Mouse (Mus musculus) thymus, postnatal 0 days (tissue): ENCODE results near the gene Pigs. TPM values are rescaled to one million over a fixed set of nuclear protein-coding genes. Genes with fewer than 3 reads are reported as not detected.
A peak's percentile ranks its signal among the peaks of the same experiment; 100 is the strongest.

Source experiments
- DNase-seq: peaks from one replicate; pipeline ENCODE4 v3.0.0-alpha.2; 2015; ENCODE audit warnings: low spot score
- polyA plus RNA-seq: library from polyadenylated mRNA; unstranded; fragments of >200 nt; fragmentation: Nextera tagmentation; extraction: Ambion mirVana; gene quantifications from 2 replicates; pipeline ENCODE4 v1.2.1, GENCODE M21; 2015

Gene Pigs
- 43.9 and 47.9 TPM in 2 replicates for polyA plus RNA-seq

DNA sequence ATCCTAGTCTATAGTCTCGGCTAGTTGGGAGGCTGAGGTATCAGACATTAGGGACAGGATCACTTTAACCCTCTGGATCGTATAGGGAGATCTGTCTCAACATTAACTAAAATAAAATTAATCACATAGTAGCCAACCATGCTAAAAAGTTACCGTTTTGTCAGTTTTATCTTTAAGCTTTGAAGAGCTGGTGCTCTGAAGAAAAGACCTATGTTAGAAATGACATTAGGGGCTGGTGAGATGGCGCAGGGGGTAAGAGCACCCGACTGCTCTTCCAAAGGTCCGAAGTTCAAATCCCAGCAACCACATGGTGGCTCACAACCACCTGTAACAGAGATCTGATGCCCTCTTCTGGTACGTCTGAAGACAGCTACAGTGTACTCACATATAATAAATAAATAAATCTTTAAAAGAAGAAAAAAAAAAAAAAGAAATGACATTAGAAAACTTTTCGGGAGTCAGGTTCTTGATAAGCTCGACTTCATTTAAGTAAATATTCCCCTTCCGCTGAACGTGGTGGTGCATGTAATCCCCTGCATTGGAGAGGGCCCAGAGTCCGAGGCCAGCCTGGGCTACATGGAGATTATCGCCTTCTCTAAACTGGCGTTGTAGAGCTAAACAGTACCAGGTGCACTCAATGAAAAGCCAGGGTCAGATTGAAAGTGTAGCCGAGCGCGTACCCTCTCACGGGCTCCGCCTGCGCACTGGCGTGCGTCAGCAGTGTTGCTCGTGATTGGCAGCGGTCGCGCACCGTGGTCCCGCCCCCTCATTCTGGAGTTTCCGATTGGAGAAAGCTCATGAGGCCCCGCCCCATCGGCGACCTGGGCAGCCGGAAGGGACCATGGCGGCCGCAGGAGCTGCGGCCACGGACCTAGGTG lies at the start of gene Pigs:
Gene Pigs (plus strand): TSS at position 782 of the 878 bp plus-strand sequence.
- peak; percentile 92 for DNase-seq

GRCm38 (mm10) chr11:78278853-78279252 lies 49.4 kb upstream of the Pigs start:
- no peak for DNase-seq

- DNase-seq = no peak
Observed at GRCm38 (mm10) chr11:78279586-78279985, 48.6 kb upstream of the Pigs start.

DNA sequence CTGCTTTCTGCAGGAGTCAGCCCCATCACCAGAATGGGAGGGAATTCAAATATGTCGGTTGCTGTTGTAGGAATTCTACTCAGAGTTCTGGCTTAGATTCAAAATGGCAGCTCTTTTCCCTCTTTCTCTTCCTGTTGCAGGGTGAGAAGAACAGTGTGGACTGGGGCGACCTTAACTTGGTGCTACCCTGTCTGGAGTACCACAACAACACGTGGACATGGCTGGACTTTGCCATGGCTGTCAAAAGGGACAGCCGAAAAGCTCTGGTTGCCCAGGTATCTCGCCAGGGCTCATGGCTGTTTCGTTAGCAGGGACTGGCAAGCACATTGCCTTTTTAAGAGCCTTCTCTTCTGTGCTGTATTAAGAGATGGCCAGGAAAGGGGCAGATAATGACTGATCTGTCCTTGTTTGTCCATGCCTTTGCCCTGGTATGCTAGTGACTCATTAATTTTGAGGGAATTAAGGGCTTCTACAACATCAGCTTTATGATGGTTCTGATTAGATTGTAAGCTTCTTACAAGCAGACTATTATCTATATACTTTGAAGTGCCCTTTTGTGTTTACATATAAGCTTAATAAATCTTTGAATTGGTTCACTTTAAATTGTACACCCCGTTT lies 39.0 kb upstream of the Pigs start:
- no peak for DNase-seq

GRCm38 (mm10) chr11:78290654-78291053 lies 37.6 kb upstream of the Pigs start, which contains the start of gene BC030499:
BC030499 (plus strand) TSS chr11:78290841.
- no peak for DNase-seq

DNA sequence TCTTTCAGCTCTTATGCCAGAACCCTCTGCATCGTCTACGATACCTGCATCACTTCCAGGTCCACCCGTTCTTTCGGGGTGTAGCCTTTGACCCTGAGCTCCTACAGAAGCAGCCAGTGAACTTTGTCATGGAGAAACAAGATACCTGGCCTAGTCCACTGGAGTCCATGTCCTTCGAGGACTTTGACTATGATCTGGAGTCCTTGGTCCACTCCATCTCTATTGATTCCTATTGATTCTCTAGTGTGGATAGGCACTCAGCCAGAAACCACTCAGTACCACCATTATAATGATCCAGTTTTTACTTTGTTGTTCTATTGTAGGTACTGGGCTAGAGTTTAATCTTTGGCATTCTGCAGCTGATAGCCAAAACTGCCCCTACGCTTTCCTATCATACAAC lies 33.6 kb upstream of the Pigs start:
- no peak for DNase-seq

- no peak for DNase-seq
Observed at GRCm38 (mm10) chr11:78300917-78301316, 27.3 kb upstream of the Pigs start.

DNA sequence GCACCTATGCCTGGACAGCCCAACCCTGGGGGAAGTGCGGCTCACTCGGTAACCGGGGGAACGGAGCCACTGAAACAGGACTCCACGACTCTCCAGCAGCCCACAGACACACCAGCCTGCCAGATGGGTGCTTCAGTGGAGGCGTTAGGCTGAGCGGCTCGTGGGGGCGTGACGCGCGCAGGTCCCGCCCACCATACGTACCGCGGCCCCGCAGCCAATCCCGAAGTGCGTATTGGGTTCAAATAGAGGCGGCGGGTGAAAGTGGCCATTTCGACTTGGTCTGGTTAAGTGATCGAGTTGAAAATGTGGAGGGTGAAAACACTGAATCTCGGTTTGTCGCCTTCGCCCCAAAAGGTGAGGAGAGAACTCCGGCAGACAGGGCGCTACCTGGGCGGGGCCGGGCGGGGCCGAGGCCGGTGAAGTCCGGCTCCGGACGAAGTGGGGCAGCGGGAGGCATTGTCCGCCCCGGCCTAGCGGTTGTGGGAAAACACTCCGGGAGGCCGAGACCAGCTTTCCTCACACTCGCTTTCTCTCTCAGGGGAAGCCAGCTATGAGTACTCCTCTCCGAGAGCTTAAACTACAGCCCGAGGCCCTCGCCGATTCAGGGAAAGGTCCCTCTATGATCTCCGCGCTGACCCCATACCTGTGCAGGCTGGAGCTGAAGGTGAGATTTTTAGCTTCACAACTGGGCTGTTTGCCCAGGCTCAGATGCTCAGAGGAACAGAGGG lies 26.7 kb upstream of the Pigs start, which contains the start of gene Spag5:
Gene Spag5 (plus strand): TSS at position 173 of the 728 bp plus-strand sequence.
- DNase-seq = peak; percentile 93

DNA sequence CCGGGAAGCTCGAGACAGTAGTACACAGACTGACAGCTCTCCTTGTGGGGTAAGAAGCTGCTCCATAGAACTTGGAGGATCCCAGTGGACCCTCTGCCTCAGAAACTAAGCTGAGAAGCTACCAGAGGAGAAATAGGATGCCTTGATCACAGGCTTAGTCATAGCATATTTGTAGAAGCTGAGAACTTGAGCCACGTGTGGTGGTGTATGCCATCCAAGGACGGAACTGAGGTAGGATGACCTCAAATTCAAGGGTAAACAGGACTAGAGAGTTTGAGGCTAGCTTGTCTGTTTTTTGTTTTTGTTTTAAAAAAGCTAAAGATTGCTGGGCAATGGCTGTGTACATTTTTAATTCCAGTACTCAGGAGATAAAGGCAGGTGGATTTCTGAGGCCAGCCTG lies 22.9 kb upstream of the Pigs start:
- no peak for DNase-seq

- no peak for DNase-seq
Observed at GRCm38 (mm10) chr11:78310861-78311511, 17.2 kb upstream of the Pigs start.

GRCm38 (mm10) chr11:78313662-78314061 lies 14.6 kb upstream of the Pigs start:
- DNase-seq = no peak

- DNase-seq = no peak
Observed at GRCm38 (mm10) chr11:78318411-78318810, 9.8 kb upstream of the Pigs start.

DNA sequence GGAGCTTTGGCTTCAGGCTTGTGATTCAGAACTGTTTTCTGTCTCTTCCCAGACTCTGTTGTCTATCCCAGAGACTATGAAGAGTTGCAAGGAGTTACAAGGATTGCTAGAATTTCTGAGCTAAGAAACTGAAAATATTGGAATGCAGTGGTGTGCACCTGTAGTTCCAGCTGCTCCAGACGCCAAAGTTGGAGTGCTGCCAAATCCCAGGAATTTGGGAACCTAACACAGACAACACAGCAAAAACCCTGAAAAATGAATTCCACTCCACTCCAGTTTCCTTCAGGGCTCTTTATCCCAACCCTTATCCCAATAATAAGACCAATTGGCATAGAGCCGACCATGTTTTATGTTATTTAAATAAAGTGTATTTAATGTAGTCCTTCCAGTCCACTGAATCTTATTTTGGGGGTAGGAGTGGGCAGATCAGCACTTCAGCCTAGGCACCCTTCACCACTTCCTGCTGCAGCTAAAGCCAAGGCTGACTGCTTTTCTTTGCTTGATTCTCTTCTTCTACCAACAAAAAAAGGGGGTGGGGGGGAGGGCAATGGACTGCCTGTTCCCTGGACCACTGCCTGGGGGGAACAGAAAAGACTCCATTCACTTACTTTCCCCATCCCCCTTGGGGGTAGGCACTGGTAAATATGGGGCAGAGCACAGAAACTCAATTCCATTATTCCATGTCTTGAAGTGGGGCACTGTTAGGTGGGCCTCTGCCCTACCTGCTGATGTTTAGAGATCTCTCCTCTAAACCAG lies 6.0 kb upstream of the Pigs start:
- no peak for DNase-seq

- DNase-seq = peak; percentile 72
Observed at GRCm38 (mm10) chr11:78322860-78323259, 5.4 kb upstream of the Pigs start, which contains the start of gene Aldoc. Aldoc (plus strand) TSS chr11:78322968.

DNA sequence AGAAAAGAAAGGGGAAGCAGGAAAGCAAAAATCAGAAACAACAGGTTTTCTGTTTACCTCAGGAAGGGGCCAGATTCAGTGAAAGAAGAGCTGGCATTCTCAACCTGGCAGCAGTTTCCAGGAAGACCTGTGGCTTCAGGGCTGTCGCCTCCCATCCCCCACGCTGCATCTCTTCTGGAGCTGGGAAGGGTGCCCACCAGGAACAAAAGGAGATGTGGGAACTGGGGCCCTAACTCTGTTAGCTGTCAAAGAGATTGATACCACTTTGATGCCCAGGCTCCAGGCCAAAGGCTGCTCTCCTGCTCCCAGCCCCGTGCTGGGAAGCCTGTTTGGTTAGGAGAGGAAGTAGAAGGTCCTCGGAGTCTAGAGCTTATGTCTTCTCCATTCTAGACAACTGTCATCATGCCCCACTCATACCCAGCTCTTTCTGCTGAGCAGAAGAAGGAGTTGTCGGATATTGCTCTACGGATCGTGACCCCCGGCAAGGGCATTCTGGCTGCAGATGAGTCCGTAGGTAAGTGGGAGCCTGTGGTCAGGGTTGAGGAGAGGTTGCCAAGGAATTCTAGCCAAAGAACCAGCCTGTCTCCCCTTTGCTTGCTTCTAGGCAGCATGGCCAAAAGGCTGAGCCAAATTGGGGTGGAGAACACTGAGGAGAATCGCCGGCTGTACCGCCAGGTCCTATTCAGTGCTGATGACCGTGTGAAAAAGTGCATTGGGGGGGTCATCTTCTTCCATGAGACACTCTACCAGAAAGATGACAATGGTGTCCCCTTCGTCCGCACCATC lies 4.0 kb upstream of the Pigs start:
- no peak for DNase-seq

- no peak for DNase-seq
Observed at GRCm38 (mm10) chr11:78324965-78325364, 3.2 kb upstream of the Pigs start.

GRCm38 (mm10) chr11:78327215-78327614 lies 1.0 kb upstream of the Pigs start:
- DNase-seq = no peak

DNA sequence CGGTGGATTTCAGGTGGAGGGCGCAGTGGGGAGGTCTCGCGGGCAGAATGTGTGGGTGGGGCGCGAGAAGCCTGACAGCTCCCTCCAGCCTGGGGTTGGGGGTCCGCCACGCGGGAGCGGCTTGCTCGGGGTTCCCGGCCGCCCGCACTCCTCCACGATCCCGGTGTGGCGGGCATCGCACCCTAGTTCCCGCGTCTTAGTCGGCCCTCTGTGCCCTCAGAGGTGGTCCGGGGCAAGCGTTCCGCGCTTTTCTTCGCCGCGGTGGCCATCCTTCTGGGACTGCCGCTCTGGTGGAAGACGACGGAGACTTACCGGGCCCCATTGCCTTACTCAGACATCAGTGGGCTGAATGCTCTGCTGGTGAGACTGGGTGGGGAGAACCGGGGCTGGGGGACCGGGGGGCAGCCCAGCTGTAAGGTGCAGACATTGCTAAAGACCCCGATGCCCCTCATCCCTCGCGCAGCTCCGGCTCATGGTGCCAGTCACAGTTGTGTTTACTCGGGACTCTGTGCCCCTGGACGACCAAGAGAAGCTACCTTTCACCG lies 369 bp downstream of the Pigs start:
- no peak for DNase-seq

DNA sequence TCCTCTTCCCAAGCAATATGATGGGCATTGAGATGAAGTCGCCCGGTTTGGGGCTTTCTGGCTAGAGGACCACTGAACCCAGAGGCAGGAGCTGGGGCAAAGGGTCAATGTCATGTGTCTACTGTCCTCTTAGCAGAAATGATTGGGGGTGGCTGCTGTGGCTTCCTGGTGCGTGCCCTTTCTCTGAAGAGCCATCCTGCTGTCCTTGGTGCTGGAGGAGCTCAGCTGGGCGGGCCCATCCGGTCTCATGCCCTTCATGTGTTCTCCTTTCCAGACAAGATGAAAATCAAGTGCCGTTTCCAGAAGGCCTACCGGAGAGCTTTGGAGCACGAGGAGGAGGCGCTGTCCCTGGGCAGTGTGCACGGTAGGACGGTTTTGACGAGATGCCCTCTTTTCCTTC lies 4.5 kb downstream of the Pigs start:
- DNase-seq = no peak
